Mouse (Mus musculus) telencephalon, adult 2 months (tissue): ENCODE results near the gene Ptpn11.

Source experiments
- DNase-seq: peaks from one replicate; pipeline ENCODE4 v3.0.0-alpha.2; 2011; ENCODE audit warnings: low read depth, low spot score

Gene Ptpn11

DNA sequence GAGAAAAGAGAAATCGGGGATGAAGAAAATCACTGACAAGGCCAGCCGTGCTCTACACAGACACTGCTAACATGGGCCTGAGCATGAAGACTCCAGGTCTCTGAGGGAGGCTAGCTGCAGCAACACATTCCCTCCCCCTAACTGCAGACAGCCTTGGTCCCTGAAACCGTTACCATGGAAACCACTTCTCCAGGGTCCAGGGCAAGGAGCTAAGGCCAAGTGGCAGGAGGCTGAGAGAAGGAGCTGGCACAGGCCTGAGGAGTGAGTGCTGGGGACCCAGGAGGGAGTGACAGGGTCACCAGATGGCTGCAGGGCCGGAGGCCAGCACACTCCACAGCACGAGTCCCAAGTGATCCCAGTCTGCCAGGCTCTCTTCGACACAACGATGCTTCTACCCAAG lies 101.5 kb downstream of the Ptpn11 start:
- DNase-seq, result no peak

DNA sequence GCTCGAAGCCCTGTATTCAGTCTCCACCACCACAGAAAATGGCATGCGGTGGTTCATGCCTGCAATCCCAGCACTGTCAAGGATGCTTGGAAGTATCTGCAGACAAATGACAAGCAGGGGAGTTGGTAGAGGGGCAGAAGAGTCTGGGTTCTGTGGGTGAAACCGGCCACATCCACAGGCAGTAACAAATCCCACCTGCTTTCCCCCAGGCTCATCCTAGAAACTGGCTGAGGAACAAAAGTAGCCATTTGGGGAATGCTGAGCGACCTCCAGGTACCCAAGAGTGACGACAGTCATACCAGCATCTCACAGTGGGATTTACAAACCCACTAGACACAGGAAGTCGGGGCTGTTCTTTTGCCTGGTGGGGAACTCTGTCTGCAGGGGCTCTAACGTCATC lies 103.5 kb downstream of the Ptpn11 start:
- no peak for DNase-seq

DNA sequence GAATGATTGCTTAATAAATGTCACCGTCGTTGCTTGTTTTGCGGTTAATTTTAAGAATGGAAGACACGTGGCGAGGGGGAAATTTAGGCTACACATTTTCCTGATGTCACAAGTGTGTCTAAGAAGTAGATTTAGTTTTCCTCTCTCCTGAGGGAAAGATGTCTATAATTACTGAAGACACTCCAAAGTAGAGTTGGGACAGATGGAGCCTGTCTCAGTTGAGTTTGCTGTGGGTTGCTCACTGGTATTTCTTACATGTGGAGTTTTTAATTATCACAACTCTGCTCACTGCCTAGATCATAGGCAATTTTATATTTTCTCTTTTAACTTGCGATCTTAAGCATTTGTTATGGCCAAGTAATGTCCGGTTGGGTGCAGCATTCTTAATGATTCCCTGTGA lies 108.6 kb downstream of the Ptpn11 start:
- peak; percentile 62 for DNase-seq

DNA sequence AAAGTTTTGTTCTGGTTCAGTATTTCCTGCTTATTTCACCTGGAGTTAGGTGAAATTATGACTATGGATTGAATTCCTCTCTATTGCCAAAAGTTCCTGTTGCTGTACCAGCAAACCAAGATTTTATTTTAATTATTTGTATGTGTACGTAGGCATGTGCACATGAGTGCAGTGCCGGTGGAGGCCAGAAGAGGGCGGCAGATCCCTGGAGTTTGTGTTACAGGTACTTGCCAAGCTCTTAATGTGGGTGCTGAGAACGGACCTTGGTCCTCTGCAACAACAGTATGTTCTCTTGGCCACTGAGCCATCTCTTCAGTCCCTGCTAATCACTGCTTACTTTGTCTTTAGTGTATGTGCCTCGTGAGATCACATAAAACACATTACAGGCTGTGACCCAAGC lies 109.4 kb downstream of the Ptpn11 start:
- DNase-seq, result no peak
